Comparison of ENCODE assay signal across 18 mouse cellular contexts in genomic region chr6:12499866-12500265, GRCm38 (mm10).
"Had no signal": no experiment of that assay in that cellular context is flagged by ENCODE, and none has a peak within 500 bp of the region (broad histone marks: within the 10 kb centered on the region; RNA-seq: fewer than 3 reads in every experiment).

No protein-coding gene starts in this region.

- H3K4me1 ChIP-seq: midbrain, embryonic 10.5 days; midbrain, embryonic 13.5 days; midbrain, embryonic 15.5 days; neural tube, embryonic 13.5 days; neural tube, embryonic 15.5 days had no signal

- H3K4me3 ChIP-seq: midbrain, embryonic 10.5 days; midbrain, embryonic 13.5 days; midbrain, embryonic 15.5 days; myocyte; neural tube, embryonic 13.5 days; neural tube, embryonic 15.5 days had no signal

- DNase-seq: lung, adult 18-20 months; lung, embryonic 14.5 days; lung, postnatal 10 days; lung, postnatal 4 days; retina, postnatal 1 day; right cerebral cortex, adult 18-20 months; right cerebral cortex, postnatal 25 days; right cerebral cortex, postnatal 4 days; spleen, adult 18-20 months; thymus, adult 2 months; thymus, postnatal 25 days; thymus, postnatal 4 days had no signal

- H3K9ac ChIP-seq: lung, embryonic 14.5 days; midbrain, embryonic 13.5 days; midbrain, embryonic 15.5 days; neural tube, embryonic 13.5 days; neural tube, embryonic 15.5 days had no signal

- ATAC-seq: midbrain, embryonic 13.5 days; midbrain, embryonic 15.5 days had no signal

- H3K4me2 ChIP-seq: lung, embryonic 14.5 days; midbrain, embryonic 13.5 days; midbrain, embryonic 15.5 days; neural tube, embryonic 13.5 days; neural tube, embryonic 15.5 days had no signal

- H3K27ac ChIP-seq: midbrain, embryonic 10.5 days; midbrain, embryonic 13.5 days; midbrain, embryonic 15.5 days; neural tube, embryonic 13.5 days; neural tube, embryonic 15.5 days had no signal

- H3K36me3 ChIP-seq: midbrain, embryonic 10.5 days; midbrain, embryonic 13.5 days; midbrain, embryonic 15.5 days; neural tube, embryonic 13.5 days; neural tube, embryonic 15.5 days had no signal

- H3K9me3 ChIP-seq: midbrain, embryonic 10.5 days; midbrain, embryonic 13.5 days; midbrain, embryonic 15.5 days; neural tube, embryonic 13.5 days; neural tube, embryonic 15.5 days had no signal

- H3K27me3 ChIP-seq: midbrain, embryonic 13.5 days; midbrain, embryonic 15.5 days; neural tube, embryonic 13.5 days; neural tube, embryonic 15.5 days had no signal
